Mouse (Mus musculus) lung, embryonic 16.5 days (tissue): ENCODE measurements around the gene Agap2. TPM values are rescaled to one million over a fixed set of nuclear protein-coding genes. Genes with fewer than 3 reads are reported as not detected.

Source experiments
- ATAC-seq: fragments of 200-750 bp; cut with Nextera tagmentation; 2 replicates; pipeline ENCODE4 v1.8.0; 2017; ENCODE audit warnings: low read depth, mild to moderate bottlenecking, moderate library complexity
- H3K27ac ChIP-seq: fragments of 300-500 bp; sonication (generic); 2 replicates; pipeline ENCODE4 v1.5.1; 2014; ENCODE audit warnings: mild to moderate bottlenecking, control low read depth, low read length
- H3K27me3 ChIP-seq: fragments of 300-500 bp; sonication (generic); 2 replicates; pipeline ENCODE4 v1.6.1; 2014; ENCODE audit warnings: low read depth, low read length, mixed read lengths; ENCODE audit not compliant: control insufficient read depth, insufficient read depth
- H3K36me3 ChIP-seq: fragments of 300-500 bp; sonication (generic); 2 replicates; pipeline ENCODE4 v1.6.1; 2014; ENCODE audit warnings: low read length; ENCODE audit not compliant: control insufficient read depth, insufficient read depth
- H3K4me1 ChIP-seq: fragments of 300-500 bp; sonication (generic); replicated peaks from 2 replicates; pipeline ENCODE4 v1.6.1; 2014; ENCODE audit warnings: low read length, mixed read lengths; ENCODE audit not compliant: control insufficient read depth, insufficient read depth
- H3K4me2 ChIP-seq: fragments of 300-500 bp; sonication (generic); 2 replicates; pipeline ENCODE4 v1.6.1; 2014; ENCODE audit warnings: low read depth, low read length, control low read depth
- H3K4me3 ChIP-seq: fragments of 300-500 bp; sonication (generic); 2 replicates; pipeline ENCODE4 v1.5.1; 2014; ENCODE audit warnings: mild to moderate bottlenecking, low read length, control low read depth
- H3K9ac ChIP-seq: fragments of 300-500 bp; sonication (generic); 2 replicates; pipeline ENCODE4 v1.6.1; 2014; ENCODE audit warnings: low read length, control low read depth
- H3K9me3 ChIP-seq: fragments of 300-500 bp; sonication (generic); 2 replicates; pipeline ENCODE4 v1.6.1; 2016; ENCODE audit warnings: low read length; ENCODE audit not compliant: control insufficient read depth
- WGBS: fragments of 180-500 bp; shearing (Covaris S2); extraction: QIAGEN DNeasy Blood & Tissue Kit; methylation state at CpG from one replicate; pipeline ENCODE4 v1.1.7; 2014; 5-methylcytosine and 5-hydroxymethylcytosine counted together
- polyA plus RNA-seq: library from polyadenylated mRNA; unstranded; fragments of >200 nt; fragmentation: Nextera tagmentation; extraction: Ambion mirVana; gene quantifications from 2 replicates; pipeline ENCODE4 v1.2.1, GENCODE M21; 2015

Gene Agap2
- polyA plus RNA-seq, 1 experiment from 2014 or later: 0.04 TPM

DNA sequence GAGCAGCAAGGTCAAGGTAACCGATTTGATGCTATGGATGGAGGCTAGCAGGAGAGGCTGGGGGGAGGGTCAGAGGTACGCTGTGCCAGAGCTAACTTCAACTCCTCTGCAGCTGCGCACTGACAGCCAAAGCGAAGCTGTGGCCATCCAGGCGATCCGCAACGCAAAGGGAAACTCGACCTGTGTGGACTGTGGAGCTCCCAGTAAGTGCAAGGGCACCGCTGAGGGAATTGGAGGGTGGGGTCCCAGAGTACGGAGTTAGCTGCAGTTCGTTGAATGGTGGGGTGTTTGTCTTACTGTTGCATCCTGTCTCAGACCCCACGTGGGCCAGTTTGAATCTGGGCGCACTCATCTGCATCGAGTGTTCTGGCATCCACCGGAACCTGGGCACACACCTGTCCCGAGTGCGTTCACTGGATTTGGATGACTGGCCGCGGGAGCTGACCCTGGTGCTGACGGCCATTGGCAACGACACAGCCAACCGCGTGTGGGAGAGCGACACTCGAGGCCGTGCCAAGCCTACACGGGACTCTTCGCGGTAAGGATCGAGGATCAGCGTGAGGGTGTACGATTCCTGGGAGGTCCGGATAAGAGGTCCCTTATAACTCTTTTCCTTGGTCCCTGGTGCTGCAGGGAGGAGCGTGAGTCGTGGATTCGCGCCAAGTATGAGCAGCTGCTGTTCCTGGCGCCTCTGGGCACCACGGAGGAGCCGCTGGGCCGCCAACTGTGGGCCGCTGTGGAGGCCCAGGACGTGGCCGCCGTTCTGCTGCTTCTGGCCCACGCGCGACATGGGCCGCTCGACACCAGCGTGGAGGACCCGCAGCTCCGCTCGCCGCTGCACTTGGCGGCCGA, 15.7 kb downstream of the Agap2 start:
- peak overlapping the region; percentile 17 for H3K4me3 ChIP-seq
- H3K9me3 ChIP-seq: no peaks in the 10 kb centered on the region
- ATAC-seq: 0 out of 2 replicates have a peak, but pooled peaks have one; percentile 3
- peak overlapping the region; percentile 53 for H3K4me2 ChIP-seq
- no peaks in the 10 kb centered on the region for H3K36me3 ChIP-seq
- H3K27ac ChIP-seq: no peak overlapping the region
- peaks cover 40% of the 10 kb centered on the region for H3K27me3 ChIP-seq
- peak overlapping the region; percentile 0; the same call in 1 of the 2 replicates for H3K9ac ChIP-seq
- peaks cover 31% of the 10 kb centered on the region for H3K4me1 ChIP-seq
- 9% methylated on average over 57 of the region's 57 CpGs for WGBS

DNA sequence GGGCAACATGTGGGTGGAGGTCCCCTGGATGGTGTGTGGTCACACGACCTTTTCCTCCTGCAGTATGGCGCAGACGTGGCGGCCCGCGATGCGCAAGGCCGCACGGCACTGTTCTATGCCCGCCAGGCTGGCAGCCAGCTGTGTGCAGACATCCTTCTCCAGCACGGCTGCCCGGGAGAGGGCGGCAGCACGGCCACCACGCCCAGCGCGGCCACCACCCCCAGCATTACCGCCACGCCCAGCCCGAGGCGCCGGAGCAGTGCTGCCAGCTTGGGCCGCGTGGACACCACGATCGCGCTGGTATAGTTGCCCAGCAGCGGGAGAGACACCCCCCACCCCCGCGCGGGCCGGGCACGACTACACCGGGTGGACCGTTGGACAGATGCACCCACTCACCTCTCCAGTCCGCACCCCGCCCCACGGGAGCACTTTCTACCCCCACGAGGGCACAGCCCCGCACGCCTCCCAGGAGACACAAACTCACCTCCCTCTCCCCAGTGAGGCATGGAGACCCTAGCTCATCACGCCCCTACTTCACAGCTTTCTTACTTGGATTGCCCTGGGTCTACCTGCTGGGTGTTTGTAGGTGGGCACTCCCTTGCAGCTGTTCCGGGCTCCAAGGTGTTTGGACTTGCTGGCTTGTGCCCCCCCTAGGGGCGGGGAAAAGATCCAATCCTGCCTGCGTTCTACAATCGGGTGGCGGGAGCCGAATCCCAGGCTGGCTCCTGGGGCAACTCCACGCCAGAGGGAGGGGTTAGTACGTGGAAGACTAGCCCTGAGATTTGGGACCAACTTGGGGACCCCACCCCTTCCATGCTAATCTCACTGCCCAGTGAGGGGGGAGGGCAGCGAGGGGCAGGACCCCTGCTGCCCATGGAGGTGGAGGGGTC, 16.7 kb downstream of the Agap2 start:
- Histone ChIP-seq H3K4me3 (peak overlapping the region; percentile 17), H3K36me3 (no peaks in the 10 kb centered on the region), H3K4me2 (peak overlapping the region; percentile 53), H3K9ac (no peak overlapping the region), H3K4me1 (peaks cover 31% of the 10 kb centered on the region), H3K27ac (no peak overlapping the region), H3K9me3 (no peaks in the 10 kb centered on the region), H3K27me3 (peaks cover 40% of the 10 kb centered on the region)
- ATAC-seq: peak; percentile 42
- WGBS: 12% methylated on average over 44 of the region's 51 CpGs

- Histone ChIP-seq H3K4me3 (no peak overlapping the region), H3K4me2 (no peak overlapping the region), H3K27ac (no peak overlapping the region), H3K27me3 (peaks cover 38% of the 10 kb centered on the region), H3K36me3 (0 out of 2 replicates have a peak, but pooled peaks cover 2% of the 10 kb centered on the region), H3K4me1 (peaks cover 31% of the 10 kb centered on the region), H3K9ac (no peak overlapping the region), H3K9me3 (no peaks in the 10 kb centered on the region)
- WGBS: 36% methylated on average over 4 of the region's 4 CpGs
- ATAC-seq: no peak
Measured at GRCm38 (mm10) chr10:127092742-127093141, 17.7 kb downstream of the Agap2 start.

GRCm38 (mm10) chr10:127094382-127094802, 19.3 kb downstream of the Agap2 start:
- Histone ChIP-seq H3K4me3 (no peak overlapping the region), H3K4me2 (peak overlapping the region; percentile 21; the same call in 1 of the 2 replicates), H3K36me3 (peaks cover 7% of the 10 kb centered on the region; the same call in 1 of the 2 replicates), H3K27me3 (peaks cover 30% of the 10 kb centered on the region), H3K4me1 (peaks cover 31% of the 10 kb centered on the region), H3K9ac (no peak overlapping the region), H3K9me3 (no peaks in the 10 kb centered on the region), H3K27ac (peak overlapping the region; percentile 57)
- 11% methylated on average over 7 of the region's 7 CpGs for WGBS
- ATAC-seq: peak; percentile 80

DNA sequence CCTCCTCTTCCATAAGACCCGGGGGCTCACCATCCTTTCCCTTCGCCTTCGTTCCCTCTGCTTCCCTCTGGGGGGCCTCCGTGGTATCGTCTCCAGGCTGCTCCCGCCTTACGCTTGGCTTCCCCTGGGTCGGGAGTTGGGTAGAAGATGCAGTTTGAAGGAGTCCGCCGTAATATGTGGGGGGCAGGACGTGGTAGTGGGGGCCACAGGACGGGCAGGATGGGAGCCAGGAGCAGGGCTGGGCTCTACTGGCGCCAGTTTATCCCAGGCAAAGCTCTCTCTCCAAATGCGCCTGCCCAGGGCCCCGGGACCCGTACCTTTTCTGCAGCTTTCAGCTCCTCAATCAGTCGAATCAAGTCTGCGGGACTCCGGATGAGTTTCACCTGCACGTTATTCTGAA, 23.4 kb downstream of the Agap2 start:
- 81% methylated on average over 20 of the region's 20 CpGs for WGBS
- H3K27me3 ChIP-seq: no peaks in the 10 kb centered on the region

DNA sequence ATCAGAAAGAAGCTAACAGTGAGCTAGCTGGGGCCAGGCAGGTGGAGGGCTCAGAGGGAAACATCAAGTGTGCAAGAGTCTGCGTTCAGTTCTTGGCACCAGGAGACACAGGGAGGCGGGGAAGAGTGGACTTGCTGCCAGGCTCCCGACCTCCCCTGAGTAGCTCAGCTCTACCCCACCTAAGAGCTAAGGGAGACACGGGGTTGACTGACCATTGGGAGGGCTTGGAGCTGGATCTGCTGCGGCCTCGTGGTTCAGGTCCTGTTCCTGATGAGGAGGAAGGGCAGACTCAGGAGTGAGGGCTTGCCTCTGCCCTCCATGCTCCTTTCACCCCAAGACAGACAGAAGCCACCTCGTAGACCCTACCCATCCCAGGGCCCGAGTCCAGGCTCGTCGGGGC, 24.1 kb downstream of the Agap2 start:
- peaks cover 9% of the 10 kb centered on the region; the same call in 1 of the 2 replicates for H3K36me3 ChIP-seq
- no peak overlapping the region for H3K9ac ChIP-seq
- no peak overlapping the region for H3K4me2 ChIP-seq
- no peak overlapping the region for H3K27ac ChIP-seq
- 82% methylated on average over 10 of the region's 10 CpGs for WGBS
- H3K9me3 ChIP-seq: no peaks in the 10 kb centered on the region
- no peak overlapping the region for H3K4me3 ChIP-seq
- H3K27me3 ChIP-seq: no peaks in the 10 kb centered on the region
- ATAC-seq: no peak
- peaks cover 10% of the 10 kb centered on the region; the same call in 1 of the 2 replicates for H3K4me1 ChIP-seq

More for the DNA sequence above, 23.4 kb downstream of the Agap2 start:
- H3K9me3 ChIP-seq: no peaks in the 10 kb centered on the region
- ATAC-seq: no peak
- peaks cover 14% of the 10 kb centered on the region; the same call in 1 of the 2 replicates for H3K4me1 ChIP-seq
- H3K27ac ChIP-seq: no peak overlapping the region
- no peak overlapping the region for H3K9ac ChIP-seq
- H3K4me3 ChIP-seq: no peak overlapping the region
- no peak overlapping the region for H3K4me2 ChIP-seq
- peaks cover 9% of the 10 kb centered on the region; the same call in 1 of the 2 replicates for H3K36me3 ChIP-seq

GRCm38 (mm10) chr10:127099868-127100267, 24.8 kb downstream of the Agap2 start:
- Histone ChIP-seq H3K4me2 (no peak overlapping the region), H3K27ac (no peak overlapping the region), H3K9ac (no peak overlapping the region), H3K4me1 (peaks cover 8% of the 10 kb centered on the region; the same call in 1 of the 2 replicates), H3K4me3 (no peak overlapping the region), H3K27me3 (no peaks in the 10 kb centered on the region), H3K9me3 (no peaks in the 10 kb centered on the region), H3K36me3 (peaks cover 9% of the 10 kb centered on the region; the same call in 1 of the 2 replicates)
- whole genome bisulfite sequencing: 88% methylated on average over 15 of the region's 15 CpGs
- ATAC-seq: no peak

- Histone ChIP-seq H3K4me3 (no peak overlapping the region), H3K4me2 (no peak overlapping the region), H3K36me3 (peaks cover 9% of the 10 kb centered on the region; the same call in 1 of the 2 replicates), H3K4me1 (peaks cover 2% of the 10 kb centered on the region; the same call in 1 of the 2 replicates), H3K9me3 (no peaks in the 10 kb centered on the region), H3K9ac (no peak overlapping the region), H3K27ac (no peak overlapping the region), H3K27me3 (no peaks in the 10 kb centered on the region)
- no peak for ATAC-seq
- WGBS: 69% methylated on average over 8 of the region's 8 CpGs
Measured at GRCm38 (mm10) chr10:127100414-127100813, 25.3 kb downstream of the Agap2 start.
